Mouse (Mus musculus) liver, postnatal 0 days (tissue): ENCODE data around the gene Tmem116. TPM values are rescaled to one million over a fixed set of nuclear protein-coding genes. Genes with fewer than 3 reads are reported as not detected.
A peak's percentile ranks its signal among the peaks of the same experiment; 100 is the strongest.

Experiments used
- ATAC-seq: fragments of 200-750 bp; cut with Nextera tagmentation; 2 replicates; pipeline ENCODE4 v1.8.0; 2017; ENCODE audit warnings: mild to moderate bottlenecking, moderate library complexity
- DNase-seq: peaks from one replicate; pipeline ENCODE4 v3.0.0-alpha.2; 2016
- H3K27ac ChIP-seq: fragments of 300-500 bp; sonication (generic); 2 replicates; pipeline ENCODE4 v1.5.1; 2014; ENCODE audit warnings: antibody characterized with exemption, moderate library complexity, mild to moderate bottlenecking, low read depth
- H3K27me3 ChIP-seq: fragments of 300-500 bp; sonication (generic); 2 replicates; pipeline ENCODE4 v1.6.1; 2014; ENCODE audit warnings: low read length, control low read depth, mixed read lengths; ENCODE audit not compliant: insufficient read depth
- H3K36me3 ChIP-seq: fragments of 300-500 bp; sonication (generic); replicated peaks from 2 replicates; pipeline ENCODE4 v1.6.1; 2014; ENCODE audit warnings: mild to moderate bottlenecking, control low read depth, low read length, moderate library complexity, mixed read lengths; ENCODE audit not compliant: insufficient read depth
- H3K4me1 ChIP-seq: fragments of 300-500 bp; sonication (generic); 2 replicates; pipeline ENCODE4 v1.6.1; 2014; ENCODE audit warnings: antibody characterized with exemption, mild to moderate bottlenecking, control low read depth; ENCODE audit not compliant: insufficient read depth
- H3K4me2 ChIP-seq: fragments of 300-500 bp; sonication (generic); 2 replicates; pipeline ENCODE4 v1.6.1; 2014; ENCODE audit warnings: low read depth, mild to moderate bottlenecking, low read length, moderate library complexity, mixed read lengths
- H3K4me3 ChIP-seq: fragments of 300-500 bp; sonication (generic); 2 replicates; pipeline ENCODE4 v1.5.1; 2014; ENCODE audit warnings: low read depth, low read length
- H3K9ac ChIP-seq: fragments of 300-500 bp; sonication (generic); replicated peaks from 2 replicates; pipeline ENCODE4 v1.6.1; 2014; ENCODE audit warnings: mild to moderate bottlenecking, moderate library complexity
- H3K9me3 ChIP-seq: fragments of 300-500 bp; sonication (generic); 2 replicates; pipeline ENCODE4 v1.6.1; 2016; ENCODE audit warnings: mild to moderate bottlenecking, control low read depth, low read length, mixed read lengths
- CTCF ChIP-seq: sonication (generic); IDR thresholded peaks from 2 replicates; pipeline ENCODE4 v1.5.1; 2016; ENCODE audit warnings: antibody characterized with exemption, low read depth
- EP300 ChIP-seq: IDR thresholded peaks from 2 replicates; pipeline ENCODE4 v1.6.1; 2016; ENCODE audit warnings: antibody characterized with exemption, low read depth, mild to moderate bottlenecking
- WGBS: fragments of 180-500 bp; shearing (Covaris S2); extraction: QIAGEN DNeasy Blood & Tissue Kit; methylation state at CpG from one replicate; pipeline ENCODE4 v1.1.7; 2014; ENCODE audit not compliant: insufficient replicate concordance; 5-methylcytosine and 5-hydroxymethylcytosine counted together
- polyA plus RNA-seq: library from polyadenylated mRNA; unstranded; fragments of >200 nt; fragmentation: Nextera tagmentation; extraction: Ambion mirVana; gene quantifications from 2 replicates; pipeline ENCODE4 v1.2.1, GENCODE M21; 2015

The Tmem116 gene
- polyA plus RNA-seq, 1 experiment from 2014 or later: 0.86 TPM

DNA sequence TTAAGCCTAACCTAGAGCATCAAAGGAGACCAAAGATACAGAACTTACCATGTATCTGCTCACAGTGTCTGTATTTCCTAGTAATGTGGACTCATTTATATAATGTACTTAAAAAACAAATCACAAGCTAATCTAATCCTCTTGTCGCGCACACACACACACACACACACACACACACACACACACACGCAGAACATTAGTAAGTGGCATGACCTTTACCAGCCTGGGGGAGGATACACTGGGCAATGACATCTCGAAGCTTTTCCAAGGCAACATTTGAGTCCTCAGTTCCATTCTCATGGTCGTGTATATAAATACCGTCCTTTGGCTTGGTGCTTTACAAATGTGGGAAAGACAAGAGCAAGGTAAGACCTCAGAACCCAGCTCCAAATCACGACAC is 74.8 kb downstream of the Tmem116 start:
- 87% methylated on average over 7 of the region's 7 CpGs for WGBS
- DNase-seq (no peak), ATAC-seq (no peak)
- H3K27me3 ChIP-seq: no peaks in the 10 kb centered on the region
- peaks cover 76% of the 10 kb centered on the region for H3K36me3 ChIP-seq
- no peaks in the 10 kb centered on the region for H3K9me3 ChIP-seq
- TF ChIP-seq EP300 (no peak), CTCF (no peak)
- no peak overlapping the region for H3K27ac ChIP-seq
- no peaks in the 10 kb centered on the region for H3K4me1 ChIP-seq
- no peak overlapping the region for H3K9ac ChIP-seq
- H3K4me2 ChIP-seq: no peak overlapping the region
- no peak overlapping the region for H3K4me3 ChIP-seq

DNA sequence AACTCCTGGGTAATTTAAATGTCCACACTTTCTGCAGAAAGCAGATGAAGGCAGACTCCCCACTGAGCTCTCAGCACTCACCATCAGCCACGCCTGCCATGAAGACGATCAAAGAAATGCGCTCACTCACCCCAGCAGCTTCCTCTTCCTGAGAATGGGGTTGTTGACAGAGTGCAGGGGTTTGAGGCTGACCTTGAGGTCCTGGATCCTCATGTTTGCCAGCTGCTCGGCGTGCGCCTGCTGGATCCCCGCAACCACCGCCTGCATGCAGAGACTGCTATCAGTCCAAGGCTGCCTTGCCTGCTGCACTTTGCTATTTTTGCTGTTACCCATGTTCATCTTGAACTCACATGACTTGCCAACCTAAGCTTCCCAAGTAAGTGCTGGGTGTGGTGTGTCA is 75.3 kb downstream of the Tmem116 start:
- no peaks in the 10 kb centered on the region for H3K4me1 ChIP-seq
- no peak for ATAC-seq
- TF ChIP-seq EP300 (no peak), CTCF (no peak)
- no peak overlapping the region for H3K9ac ChIP-seq
- H3K4me3 ChIP-seq: no peak overlapping the region
- no peak for DNase-seq
- no peak overlapping the region for H3K27ac ChIP-seq
- WGBS: 84% methylated on average over 8 of the region's 8 CpGs
- no peaks in the 10 kb centered on the region for H3K9me3 ChIP-seq
- peaks cover 74% of the 10 kb centered on the region for H3K36me3 ChIP-seq
- H3K27me3 ChIP-seq: no peaks in the 10 kb centered on the region
- H3K4me2 ChIP-seq: no peak overlapping the region

DNA sequence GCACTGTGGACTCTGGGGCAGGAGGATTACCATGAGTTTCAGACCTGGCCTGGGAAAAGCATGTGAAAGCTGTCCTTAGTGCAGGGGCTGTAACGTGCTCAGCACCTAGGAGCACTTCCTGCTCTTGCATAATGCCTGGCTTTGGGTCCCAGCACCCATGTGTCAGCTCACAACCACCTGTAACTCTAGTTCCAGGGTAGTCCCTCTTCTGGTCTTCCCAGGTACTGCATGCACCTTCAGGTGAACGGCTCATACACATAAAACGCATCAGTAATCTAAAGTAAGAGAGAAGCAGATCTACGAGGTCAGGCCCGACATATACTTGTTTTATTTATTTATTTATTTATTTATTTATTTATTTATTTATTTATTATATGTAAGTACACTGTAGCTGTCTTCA is 82.8 kb downstream of the Tmem116 start:
- no peak overlapping the region for H3K4me2 ChIP-seq
- no peak overlapping the region for H3K4me3 ChIP-seq
- H3K9me3 ChIP-seq: no peaks in the 10 kb centered on the region
- WGBS: 80% methylated on average over 5 of the region's 5 CpGs
- no peak overlapping the region for H3K27ac ChIP-seq
- no peaks in the 10 kb centered on the region for H3K4me1 ChIP-seq
- ATAC-seq: 0 out of 2 replicates have a peak, but pooled peaks have one; percentile 19
- H3K36me3 ChIP-seq: peaks cover 69% of the 10 kb centered on the region
- no peaks in the 10 kb centered on the region for H3K27me3 ChIP-seq
- no peak overlapping the region for H3K9ac ChIP-seq
- no peak for DNase-seq
- no peak for TF ChIP-seq EP300
- TF ChIP-seq CTCF: peak; percentile 59

DNA sequence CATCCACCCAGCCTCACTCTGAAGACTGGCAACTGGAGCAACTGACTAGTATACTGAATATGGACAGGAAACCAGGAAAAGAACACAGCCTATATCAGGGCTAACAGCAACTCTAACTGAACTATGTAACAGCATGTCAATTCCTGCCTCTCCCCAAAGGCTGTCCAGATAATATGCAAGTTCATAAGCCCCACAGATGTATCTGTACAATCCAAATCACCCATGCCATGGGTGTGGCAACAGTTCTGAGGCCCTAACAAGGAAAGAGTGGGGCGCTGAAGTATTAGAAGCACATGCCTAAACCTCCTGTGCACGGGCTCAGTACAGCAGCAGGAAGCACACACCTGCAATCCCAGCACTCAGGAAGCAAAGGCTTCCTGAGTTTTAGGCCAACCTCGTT is 83.4 kb downstream of the Tmem116 start:
- Histone ChIP-seq H3K27ac (no peak overlapping the region), H3K9ac (no peak overlapping the region), H3K4me3 (no peak overlapping the region), H3K36me3 (peaks cover 64% of the 10 kb centered on the region), H3K27me3 (no peaks in the 10 kb centered on the region), H3K4me2 (no peak overlapping the region), H3K9me3 (no peaks in the 10 kb centered on the region), H3K4me1 (no peaks in the 10 kb centered on the region)
- ATAC-seq: peak; percentile 72
- WGBS: 55% methylated on average over 3 of the region's 3 CpGs
- DNase-seq: no peak
- 0 out of 2 replicates have a peak, but pooled peaks have one; percentile 33 for TF ChIP-seq EP300
- TF ChIP-seq CTCF: no peak

- H3K4me1 ChIP-seq: no peaks in the 10 kb centered on the region
- WGBS: 73% methylated on average over 7 of the region's 7 CpGs
- no peak for ATAC-seq
Measured at GRCm38 (mm10) chr5:121536921-121537555, 85.3 kb downstream of the Tmem116 start.

DNA sequence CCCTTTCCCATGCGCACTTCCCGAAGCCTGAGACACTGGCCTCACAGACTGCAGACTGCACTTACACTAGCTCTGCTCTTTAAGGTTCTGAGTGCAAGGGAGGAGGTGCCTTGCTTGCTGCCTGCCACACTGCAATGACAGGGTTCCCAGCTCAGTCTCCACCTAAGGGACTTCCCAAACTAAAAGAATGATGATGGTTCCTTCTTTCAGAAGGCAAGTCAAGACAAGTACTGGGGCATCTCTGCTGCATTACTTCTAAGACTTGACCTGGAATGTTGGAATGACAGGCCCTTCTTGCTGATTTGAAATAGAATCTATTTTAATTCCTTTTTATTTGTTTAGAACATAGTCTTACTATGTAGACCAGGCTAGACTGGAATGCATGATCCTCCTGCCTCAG is 85.9 kb downstream of the Tmem116 start:
- Histone ChIP-seq H3K9ac (no peak overlapping the region), H3K4me2 (no peak overlapping the region), H3K4me3 (no peak overlapping the region), H3K36me3 (peaks cover 44% of the 10 kb centered on the region), H3K27me3 (no peaks in the 10 kb centered on the region), H3K9me3 (no peaks in the 10 kb centered on the region), H3K27ac (no peak overlapping the region), H3K4me1 (peaks cover 4% of the 10 kb centered on the region)
- TF ChIP-seq CTCF (no peak), EP300 (no peak)
- DNase-seq: no peak
- ATAC-seq: no peak
- WGBS: 92% methylated on average over 2 of the region's 2 CpGs

More at GRCm38 (mm10) chr5:121536921-121537555, 85.3 kb downstream of the Tmem116 start:
- peaks cover 50% of the 10 kb centered on the region for H3K36me3 ChIP-seq
- H3K27me3 ChIP-seq: no peaks in the 10 kb centered on the region
- DNase-seq: no peak
- no peak overlapping the region for H3K9ac ChIP-seq
- no peak overlapping the region for H3K27ac ChIP-seq
- TF ChIP-seq CTCF (no peak), EP300 (no peak)
- H3K4me3 ChIP-seq: no peak overlapping the region
- H3K4me2 ChIP-seq: no peak overlapping the region
- no peaks in the 10 kb centered on the region for H3K9me3 ChIP-seq

- no peaks in the 10 kb centered on the region for H3K27me3 ChIP-seq
- ATAC-seq (no peak), DNase-seq (no peak)
- no peak for TF ChIP-seq EP300
- no peak for TF ChIP-seq CTCF
- peaks cover 18% of the 10 kb centered on the region for H3K4me1 ChIP-seq
- no peak overlapping the region for H3K9ac ChIP-seq
- H3K9me3 ChIP-seq: no peaks in the 10 kb centered on the region
- WGBS: 84% methylated on average over 5 of the region's 5 CpGs
- H3K4me2 ChIP-seq: no peak overlapping the region
- peaks cover 26% of the 10 kb centered on the region for H3K36me3 ChIP-seq
- no peak overlapping the region for H3K27ac ChIP-seq
- no peak overlapping the region for H3K4me3 ChIP-seq
Measured at GRCm38 (mm10) chr5:121540066-121540465, 88.4 kb downstream of the Tmem116 start.
